Mouse (Mus musculus) cerebellum, postnatal 10 days (tissue): Measurements from ENCODE around the gene Pelo.
A peak's percentile ranks its signal among the peaks of the same experiment; 100 is the strongest.

Source experiments
- DNase-seq, 2 experiments: peaks; one replicate each; pipeline ENCODE4 v3.0.0; 2021; ENCODE audit warnings: mixed read lengths in 2 of 2

Pelo gene

GRCm38 (mm10) chr13:115096216-115096615, 6.2 kb upstream of the Pelo start:
- DNase-seq: peak; percentile 8 to 32

- no peak for DNase-seq
Observed at GRCm38 (mm10) chr13:115095392-115095791, 5.4 kb upstream of the Pelo start.

DNA sequence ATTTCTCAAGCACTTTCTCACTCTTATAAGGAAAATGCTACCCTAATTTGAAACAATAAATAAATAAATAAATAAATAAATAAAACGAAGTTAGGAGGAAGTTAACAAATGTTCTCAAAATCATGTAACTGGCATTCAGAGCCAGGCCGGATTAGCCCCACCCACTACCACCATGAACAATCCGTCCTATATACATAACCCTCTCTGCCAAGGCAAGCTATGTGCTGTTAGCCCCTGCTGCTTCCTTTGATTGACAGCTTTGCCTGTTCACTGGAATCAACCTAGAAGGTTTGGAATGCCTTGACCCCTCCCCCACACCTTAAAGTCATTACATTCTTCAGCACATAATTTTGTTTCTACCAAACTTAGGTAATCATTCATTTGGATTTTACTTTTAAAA, 1.5 kb upstream of the Pelo start:
- DNase-seq: no peak

DNA sequence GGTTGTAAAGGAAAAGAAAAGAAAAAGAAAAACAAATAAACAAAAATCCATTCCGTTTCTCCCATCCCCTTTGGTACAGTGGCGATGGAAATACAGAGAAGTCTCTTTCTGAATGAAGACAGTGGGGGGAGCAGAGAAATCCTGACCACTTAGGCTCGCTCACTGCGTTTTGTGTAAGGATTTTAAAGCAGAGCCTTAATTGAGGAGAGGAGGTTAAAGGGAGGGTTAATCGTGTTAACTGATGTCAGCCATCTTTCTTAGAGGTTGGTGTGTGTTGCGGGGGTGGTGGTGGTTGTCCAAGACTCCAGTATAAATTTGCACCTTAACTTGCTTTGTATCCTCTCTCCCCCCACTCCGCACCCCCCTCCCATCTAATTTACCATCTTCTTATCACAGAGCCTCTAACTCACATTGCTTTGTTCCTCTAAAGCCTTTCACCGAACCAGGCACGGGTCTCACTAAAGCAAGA, 1.0 kb upstream of the Pelo start:
- DNase-seq: no peak

GRCm38 (mm10) chr13:115089395-115090025, 476 bp downstream of the Pelo start:
- DNase-seq: peak; percentile 55

- DNase-seq: no peak
Observed at GRCm38 (mm10) chr13:115089020-115089394, 979 bp downstream of the Pelo start.

- DNase-seq: no peak
Observed at GRCm38 (mm10) chr13:115085974-115086373, 4.0 kb downstream of the Pelo start.

- no peak for DNase-seq
Observed at GRCm38 (mm10) chr13:115082339-115082738, 7.6 kb downstream of the Pelo start.

GRCm38 (mm10) chr13:115079996-115080585, 9.9 kb downstream of the Pelo start:
- no peak for DNase-seq

GRCm38 (mm10) chr13:115078997-115079685, 10.8 kb downstream of the Pelo start:
- DNase-seq: no peak

GRCm38 (mm10) chr13:115077346-115078134, 12.4 kb downstream of the Pelo start:
- DNase-seq: no peak

DNA sequence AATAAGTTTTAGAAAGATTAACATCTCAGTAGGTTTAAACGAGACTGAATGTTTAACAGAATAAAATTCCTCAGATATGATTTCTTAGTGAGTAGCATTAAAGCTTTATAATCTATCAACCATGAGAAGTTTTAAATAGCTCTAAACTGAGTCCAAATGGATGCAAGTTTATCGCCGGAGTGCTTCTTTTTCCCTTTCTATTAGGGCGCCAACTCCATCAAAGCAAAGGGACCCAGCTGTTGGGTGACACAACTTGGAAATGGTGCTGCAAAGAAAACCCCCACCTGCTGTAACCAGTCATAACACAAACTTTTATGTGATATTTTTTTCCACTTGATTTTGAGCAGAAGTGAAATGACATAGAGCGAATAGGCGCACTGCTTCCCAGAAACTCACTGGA, 17.6 kb downstream of the Pelo start:
- DNase-seq: no peak

- DNase-seq: no peak
Observed at GRCm38 (mm10) chr13:115071431-115071830, 18.6 kb downstream of the Pelo start.

GRCm38 (mm10) chr13:115067968-115068330, 22.0 kb downstream of the Pelo start:
- no peak for DNase-seq

- no peak for DNase-seq
Observed at GRCm38 (mm10) chr13:115067324-115067967, 22.5 kb downstream of the Pelo start.

DNA sequence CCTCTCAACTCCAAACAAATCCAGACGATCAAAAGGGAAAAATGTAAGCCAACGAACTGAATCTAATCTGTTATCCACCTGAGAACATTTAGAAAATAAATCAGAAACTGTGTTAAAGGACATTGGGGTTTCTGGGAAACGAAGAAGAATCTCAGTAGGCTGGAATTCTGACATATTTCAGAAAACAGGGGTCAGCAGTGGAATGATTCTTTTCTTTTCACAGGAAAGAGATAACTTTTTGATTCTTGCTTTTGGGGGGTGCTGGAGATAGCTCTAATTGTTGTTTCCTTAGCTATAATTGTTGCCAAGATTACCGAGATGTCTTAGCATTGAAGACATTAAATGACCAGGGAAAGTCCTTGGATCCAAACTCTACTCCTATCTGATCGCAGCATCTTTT, 32.4 kb downstream of the Pelo start:
- no peak for DNase-seq

GRCm38 (mm10) chr13:115054783-115055182, 35.2 kb downstream of the Pelo start:
- peak in 1 of 2 experiments; percentile 1 for DNase-seq

- DNase-seq: no peak
Observed at GRCm38 (mm10) chr13:115052568-115052967, 37.4 kb downstream of the Pelo start.

DNA sequence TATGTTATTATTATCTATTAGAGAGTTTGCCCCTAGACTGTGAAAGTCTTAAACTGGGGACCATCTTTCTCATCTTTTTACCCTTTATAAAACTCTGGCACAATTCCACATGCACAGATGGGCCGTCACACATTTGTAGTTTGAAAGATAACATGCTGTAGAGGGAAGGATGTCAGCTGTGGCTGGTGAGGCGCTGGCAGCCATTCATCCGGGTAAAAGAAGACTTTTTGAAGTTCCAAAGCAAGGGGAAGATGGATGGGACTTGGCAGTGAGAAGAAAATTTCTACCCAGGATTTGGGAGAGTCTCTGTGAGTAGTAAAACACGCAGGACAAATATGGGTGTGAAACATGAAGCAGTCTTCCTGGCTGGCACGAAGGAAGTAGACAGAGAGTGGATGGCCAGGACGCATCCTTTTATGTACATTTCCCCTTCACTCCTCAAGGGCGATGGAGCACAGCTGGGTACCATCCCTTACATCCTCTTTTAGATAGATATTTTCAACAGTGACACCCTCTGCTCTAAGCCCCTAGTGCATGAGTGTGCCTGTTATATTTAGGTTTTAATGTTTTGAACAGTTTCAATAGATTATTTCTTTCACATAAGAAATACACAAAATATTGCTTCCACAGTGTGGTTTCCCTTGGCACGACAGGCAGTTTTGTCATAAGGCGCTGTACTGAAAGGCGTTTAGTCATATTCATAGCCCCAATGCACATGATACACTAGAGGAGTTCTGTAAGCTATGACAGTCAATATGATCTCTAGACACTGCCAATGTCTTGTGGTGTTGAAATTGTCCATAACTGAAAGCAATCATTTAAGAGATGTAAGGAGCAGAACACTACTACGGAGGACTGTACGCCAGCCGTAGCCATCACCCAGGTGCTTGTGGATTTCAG, 39.1 kb downstream of the Pelo start:
- DNase-seq: peak; percentile 64 to 74

GRCm38 (mm10) chr13:115042652-115043051, 47.3 kb downstream of the Pelo start:
- no peak for DNase-seq
